Mouse (Mus musculus): ENCODE data around the gene Slc4a10.

- TF ChIP-seq CTCF (IDR thresholded peaks at IDR 0.05; ENCODE audit: insufficient read depth, low read length) (no peak), POLR2A (IDR thresholded peaks at IDR 0.05; ENCODE audit: borderline replicate concordance, extremely low read depth, low read depth, low read length) (no peak)
Observed at GRCm38 (mm10) chr2:62307477-62307876, 261.2 kb downstream of the Slc4a10 start.

Data from lung, adult 2 months (tissue).